Mouse (Mus musculus): ENCODE results near the gene Pomgnt2. TPM values are rescaled to one million over a fixed set of nuclear protein-coding genes. Genes with fewer than 3 reads are reported as not detected.

The Pomgnt2 gene
- polyA plus RNA-seq, 1 experiment = 16.7 TPM

- DNase-seq (ENCODE audit: low spot score) = no peak
Observed at GRCm38 (mm10) chr9:122013629-122014028, 16.7 kb upstream of the Pomgnt2 start.

DNA sequence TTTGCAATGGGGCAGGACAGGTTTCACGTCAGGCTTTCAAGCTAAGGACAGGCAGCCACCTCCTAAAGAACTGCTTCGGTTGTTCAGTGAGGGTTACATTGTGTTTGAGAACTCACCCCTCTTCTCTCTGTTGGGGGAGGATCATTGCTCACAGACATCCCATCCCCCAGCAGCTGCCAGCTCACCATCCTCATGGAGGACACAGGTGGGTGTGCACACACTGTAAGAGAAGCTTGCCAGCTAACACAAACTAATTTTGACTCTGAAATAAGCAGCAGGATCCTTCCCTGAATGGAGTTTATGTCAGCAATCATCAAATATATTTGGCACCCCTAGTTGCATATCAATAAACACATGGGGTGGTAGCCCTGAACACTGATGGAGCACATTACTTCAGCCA is 15.9 kb upstream of the Pomgnt2 start:
- no peak for DNase-seq (ENCODE audit: low spot score)

GRCm38 (mm10) chr9:122010751-122011150 is 13.8 kb upstream of the Pomgnt2 start:
- no peak for DNase-seq (ENCODE audit: low spot score)

DNA sequence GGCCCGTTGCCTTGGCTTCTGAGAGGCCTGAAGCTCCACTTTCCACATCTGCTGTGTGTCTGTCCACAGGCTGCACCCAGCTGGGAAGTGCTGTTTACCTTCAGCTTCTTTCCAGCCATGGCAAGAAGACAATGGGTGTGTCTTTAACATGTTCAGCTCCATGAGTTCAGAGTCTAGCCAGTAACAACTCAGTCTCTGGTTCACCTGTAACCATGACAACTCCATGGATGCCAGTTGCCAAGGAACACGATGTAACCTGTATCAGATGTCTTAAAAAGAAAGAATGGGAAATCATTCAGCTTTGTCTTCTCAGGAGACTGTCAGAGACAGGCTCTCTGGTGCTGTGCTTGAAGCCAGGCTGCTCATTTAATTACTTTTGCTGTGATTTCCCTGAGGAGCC is 12.0 kb upstream of the Pomgnt2 start:
- no peak for DNase-seq (ENCODE audit: low spot score)

- DNase-seq (ENCODE audit: low spot score) = no peak
Observed at GRCm38 (mm10) chr9:122006609-122007008, 9.7 kb upstream of the Pomgnt2 start.

DNA sequence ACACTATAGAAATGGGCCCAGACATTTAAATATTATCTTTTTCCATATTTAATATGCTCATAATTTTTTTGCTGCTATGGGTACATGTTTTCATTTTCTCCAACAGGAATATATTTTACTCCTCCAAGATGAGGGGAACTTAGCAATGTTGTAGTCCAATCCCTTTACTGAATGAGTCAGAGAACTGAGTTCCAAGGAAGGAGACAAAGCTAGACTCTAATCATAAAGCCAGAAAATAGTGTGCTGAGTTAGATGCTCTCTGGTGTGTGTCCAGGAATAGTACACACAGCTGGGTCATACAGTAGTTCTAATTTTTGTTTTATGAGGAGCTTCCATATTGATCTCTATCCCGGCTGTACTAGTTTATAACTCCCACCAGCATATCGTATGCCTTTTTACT is 9.3 kb upstream of the Pomgnt2 start:
- DNase-seq (ENCODE audit: low spot score) = no peak

- no peak for DNase-seq (ENCODE audit: low spot score)
Observed at GRCm38 (mm10) chr9:121997978-121998377, 1.1 kb upstream of the Pomgnt2 start.

DNA sequence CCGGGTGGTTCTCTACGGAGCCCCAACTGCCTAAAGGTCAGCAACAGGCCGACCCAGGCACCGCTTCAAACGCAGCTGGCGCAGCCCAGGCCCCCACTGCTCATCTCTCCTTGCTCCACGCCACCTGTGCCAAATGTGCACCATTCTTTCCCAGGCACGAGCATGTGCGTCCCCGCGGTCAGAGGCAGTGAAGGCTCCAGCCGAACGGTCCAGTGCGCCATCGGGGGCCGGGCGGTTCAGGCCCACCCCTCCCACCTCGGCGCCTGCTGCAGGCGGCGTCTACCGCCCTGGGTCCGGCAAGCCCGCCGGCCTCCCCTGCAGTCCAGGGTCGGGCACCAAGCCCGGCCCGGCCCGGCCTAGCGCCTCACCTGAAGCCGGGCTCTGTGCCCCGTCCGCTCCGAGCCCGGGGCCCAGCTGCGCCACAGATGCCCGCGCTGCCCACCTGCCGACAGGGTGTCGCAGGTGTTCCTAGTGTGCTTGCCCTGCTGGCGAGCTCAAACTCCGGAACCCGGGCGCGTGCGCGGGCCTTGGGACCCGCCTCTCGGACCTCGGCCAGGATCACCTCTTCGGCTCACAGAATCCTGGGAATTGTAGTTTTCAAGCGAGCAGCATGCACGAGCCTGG is 1.3 kb downstream of the Pomgnt2 start:
- DNase-seq (ENCODE audit: low spot score) = peak; percentile 75

GRCm38 (mm10) chr9:121995077-121995476 is 1.8 kb downstream of the Pomgnt2 start:
- DNase-seq (ENCODE audit: low spot score) = no peak

- no peak for DNase-seq (ENCODE audit: low spot score)
Observed at GRCm38 (mm10) chr9:121993047-121993446, 3.9 kb downstream of the Pomgnt2 start.

- no peak for DNase-seq (ENCODE audit: low spot score)
Observed at GRCm38 (mm10) chr9:121991041-121991440, 5.9 kb downstream of the Pomgnt2 start.

DNA sequence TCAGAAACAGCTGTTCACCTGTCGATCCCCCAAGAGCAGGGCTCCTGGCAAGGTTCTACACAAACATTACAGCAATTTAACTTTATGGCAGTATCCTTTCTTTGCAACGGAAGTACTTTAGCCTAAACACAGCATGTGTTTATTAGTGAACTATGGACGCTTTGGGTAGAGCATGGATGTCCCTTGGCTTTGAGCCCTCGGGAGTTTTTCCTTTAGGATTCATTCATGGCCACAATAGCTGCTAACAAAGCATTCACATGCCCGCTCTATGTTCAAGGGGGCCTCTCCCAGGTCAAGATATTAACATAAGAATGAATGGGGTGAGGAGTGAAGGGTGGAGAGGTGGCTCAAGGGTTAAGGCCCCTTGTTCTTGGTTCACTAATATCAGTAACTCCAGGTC is 7.4 kb downstream of the Pomgnt2 start:
- DNase-seq (ENCODE audit: low spot score) = no peak

- DNase-seq (ENCODE audit: low spot score) = no peak
Observed at GRCm38 (mm10) chr9:121988910-121989309, 8.0 kb downstream of the Pomgnt2 start.

GRCm38 (mm10) chr9:121984465-121985461 is 12.1 kb downstream of the Pomgnt2 start:
- peak; percentile 53 for DNase-seq (ENCODE audit: low spot score)

DNA sequence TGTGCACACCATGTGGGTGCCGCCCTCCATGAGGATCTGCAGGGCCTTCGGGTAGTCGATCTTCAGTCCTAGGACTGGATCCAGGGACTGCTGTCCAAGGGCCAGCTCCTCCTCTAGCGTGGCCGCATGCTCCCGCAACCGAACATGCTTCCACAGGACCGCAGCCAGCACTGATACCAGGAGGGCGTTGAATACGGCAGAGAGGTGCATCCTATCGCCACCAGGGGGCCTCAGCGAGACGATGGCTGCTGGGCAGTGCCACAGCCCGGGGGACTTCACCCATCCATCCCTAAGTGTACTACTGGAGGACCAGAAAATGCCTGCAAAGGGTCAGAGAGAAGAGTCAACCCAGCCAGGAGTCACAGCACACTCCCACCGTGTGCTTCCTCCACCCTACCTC is 13.4 kb downstream of the Pomgnt2 start:
- DNase-seq (ENCODE audit: low spot score) = peak; percentile 46

GRCm38 (mm10) chr9:121982665-121983064 is 14.2 kb downstream of the Pomgnt2 start:
- DNase-seq (ENCODE audit: low spot score) = no peak

GRCm38 (mm10) chr9:121982214-121982613 is 14.7 kb downstream of the Pomgnt2 start:
- DNase-seq (ENCODE audit: low spot score) = no peak

GRCm38 (mm10) chr9:121981466-121982105 is 15.3 kb downstream of the Pomgnt2 start:
- DNase-seq (ENCODE audit: low spot score) = no peak

DNA sequence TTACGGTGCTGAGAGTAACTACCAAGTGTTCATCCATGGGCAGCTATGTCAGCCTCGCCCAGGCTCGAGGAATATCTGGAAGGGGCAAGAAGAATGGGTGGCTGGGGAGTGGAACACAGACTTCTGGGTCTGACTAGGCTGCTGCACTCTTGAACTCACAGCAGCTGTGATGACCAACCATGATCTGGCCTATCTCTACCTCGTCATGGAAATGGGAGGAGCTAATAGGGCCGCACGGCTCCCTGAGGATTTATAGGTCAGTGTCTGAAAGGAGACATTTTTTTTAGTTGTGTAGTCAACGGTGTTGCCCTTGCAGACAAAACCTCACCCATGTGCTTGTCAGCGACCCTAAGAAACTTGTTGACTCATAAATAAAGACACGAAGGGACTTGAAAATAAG is 15.9 kb downstream of the Pomgnt2 start:
- no peak for DNase-seq (ENCODE audit: low spot score)

DNA sequence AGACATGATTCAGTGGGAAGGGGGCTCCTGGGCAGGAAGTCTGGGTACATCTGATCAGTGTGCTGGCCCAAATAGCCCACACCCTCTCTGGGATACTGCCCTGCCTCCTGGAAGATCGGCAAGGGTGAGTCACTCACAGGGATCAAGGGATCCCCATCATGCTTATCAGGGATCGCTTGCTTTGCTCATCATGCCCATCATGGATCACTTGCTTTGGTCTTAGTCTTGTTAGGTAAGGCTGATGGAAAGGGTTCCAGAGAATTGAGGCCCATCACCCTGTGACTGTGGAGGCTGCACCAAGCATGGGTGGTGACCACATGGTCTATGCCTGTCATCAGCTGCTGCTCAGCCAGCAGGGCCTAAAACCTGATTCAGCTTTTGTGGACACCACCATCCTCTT is 21.6 kb downstream of the Pomgnt2 start:
- DNase-seq (ENCODE audit: low spot score) = no peak

DNA sequence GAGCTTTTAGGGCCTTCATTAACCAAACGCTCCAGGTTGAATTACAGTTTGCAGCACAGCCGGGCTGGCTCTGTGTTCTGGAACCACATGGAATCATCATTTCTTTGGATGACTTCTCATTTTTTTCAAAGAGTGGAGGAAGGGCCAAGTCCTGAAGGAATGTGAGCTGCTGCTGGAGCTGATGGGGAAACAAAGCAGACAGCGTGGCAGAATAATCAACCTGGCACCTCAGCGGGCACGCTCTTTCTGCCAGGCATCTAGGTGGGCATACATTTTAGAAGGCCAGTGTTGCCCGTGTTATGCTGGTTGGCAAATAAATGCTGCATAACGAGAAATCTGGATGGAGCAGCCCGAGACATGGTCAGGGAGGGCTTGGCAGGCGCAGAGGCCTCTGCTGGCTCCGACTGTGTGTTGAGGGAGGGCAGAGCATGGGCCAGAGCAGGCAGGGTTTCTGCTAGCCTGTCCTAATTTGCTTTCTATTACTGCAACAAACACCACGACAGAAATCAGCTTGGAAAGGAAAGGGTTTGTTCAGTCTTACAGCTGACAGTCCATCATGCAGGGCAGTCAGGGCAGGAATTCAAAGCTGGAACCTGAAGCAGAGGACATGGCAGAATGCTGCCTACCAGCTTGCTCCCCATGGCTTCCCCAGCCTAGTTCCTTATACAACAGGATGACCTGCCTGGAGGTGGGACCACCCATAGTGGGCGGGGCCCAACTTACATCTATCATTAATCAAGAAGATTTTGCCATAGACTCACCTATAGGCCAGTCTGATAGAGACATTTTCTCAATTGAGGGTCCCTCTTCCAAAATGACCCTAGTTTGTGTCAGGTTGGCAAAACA is 22.5 kb downstream of the Pomgnt2 start:
- no peak for DNase-seq (ENCODE audit: low spot score)

- DNase-seq (ENCODE audit: low spot score) = no peak
Observed at GRCm38 (mm10) chr9:121973207-121973606, 23.7 kb downstream of the Pomgnt2 start.
